In the genomic region with DNA sequence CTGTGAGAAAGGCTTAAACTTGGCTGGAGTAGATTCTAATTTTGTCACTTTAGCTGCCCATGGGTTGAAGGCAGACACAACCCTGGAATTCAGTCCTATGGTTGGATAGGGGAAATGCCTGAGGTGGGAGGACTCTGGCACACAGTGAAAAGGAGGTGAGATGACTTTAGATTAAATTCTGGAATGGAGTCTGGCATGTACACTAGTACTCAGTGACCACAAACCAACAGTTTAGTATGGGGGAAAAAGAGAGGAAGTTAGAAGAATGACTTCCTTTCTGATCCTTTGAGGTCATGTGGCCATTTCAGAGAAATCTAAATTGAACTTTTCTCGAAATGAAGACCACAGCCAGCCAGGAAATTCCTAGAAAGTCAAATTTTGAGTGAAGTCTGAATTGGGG, we compare ENCODE assay signal across 23 mouse cellular contexts.
DNase-seq lines count a peak whose midpoint lies in the region; ATAC-seq and TF ChIP-seq lines count a peak whose summit lies in the region.
"Had no signal": no experiment of that assay in that cellular context is flagged by ENCODE, and none has a peak within 500 bp of the region (broad histone marks: within the 10 kb centered on the region; RNA-seq: fewer than 3 reads in every experiment).

No protein-coding gene starts in this region.

- TF ChIP-seq CTCF in lung, postnatal 0 days (IDR thresholded peaks at IDR 0.05) = no peak

- H3K4me3 ChIP-seq in heart, embryonic 13.5 days = no peak overlapping the region
- H3K4me3 ChIP-seq in lung, postnatal 0 days (ENCODE audit: low read depth, low read length) = no peak overlapping the region
- H3K4me3 ChIP-seq: embryonic facial prominence, embryonic 15.5 days; erythroblast, embryonic 14.5 days; forebrain, embryonic 10.5 days; heart, adult 2 months; heart, embryonic 12.5 days; hindbrain, embryonic 10.5 days; hindbrain, embryonic 15.5 days had no signal

- 0 out of 2 replicates have a peak, but pooled peaks cover 4% of the 10 kb centered on the region for H3K9me3 ChIP-seq in heart, embryonic 13.5 days
- no peaks in the 10 kb centered on the region for H3K9me3 ChIP-seq in lung, postnatal 0 days (ENCODE audit: low read length)
- H3K9me3 ChIP-seq: embryonic facial prominence, embryonic 15.5 days; forebrain, embryonic 10.5 days; heart, embryonic 12.5 days; hindbrain, embryonic 10.5 days; hindbrain, embryonic 15.5 days had no signal

- peaks cover 35% of the 10 kb centered on the region for H3K4me1 ChIP-seq in heart, embryonic 13.5 days
- H3K4me1 ChIP-seq in lung, postnatal 0 days (ENCODE audit: insufficient read depth, low read depth, low read length) = no peaks in the 10 kb centered on the region
- H3K4me1 ChIP-seq: embryonic facial prominence, embryonic 15.5 days; forebrain, embryonic 10.5 days; hindbrain, embryonic 10.5 days; hindbrain, embryonic 15.5 days had no signal

- no peaks in the 10 kb centered on the region for H3K27me3 ChIP-seq in heart, embryonic 13.5 days (replicated peaks)
- no peaks in the 10 kb centered on the region for H3K27me3 ChIP-seq in lung, postnatal 0 days (replicated peaks; ENCODE audit: insufficient read depth, low read length)
- H3K27me3 ChIP-seq in splenic B cell, adult 2 months (ENCODE audit: control insufficient read depth, insufficient read depth, low read length, poor library complexity, severe bottlenecking) = no peaks in the 10 kb centered on the region
- H3K27me3 ChIP-seq: CH12.LX; embryonic facial prominence, embryonic 15.5 days; heart, embryonic 12.5 days; hindbrain, embryonic 15.5 days had no signal

- no peak for DNase-seq in heart, postnatal 36 days
- no peak for DNase-seq in lung, postnatal 0 days (ENCODE audit: low spot score)
- no peak for DNase-seq in lung, postnatal 4 days
- DNase-seq in splenic B cell, adult 2 months (ENCODE audit: low read depth, low spot score) = peak; percentile 27
- no peak for DNase-seq in adipocyte (ENCODE audit: low spot score)
- DNase-seq in layer of hippocampus, adult 9-10 months (ENCODE audit: low spot score) = no peak
- DNase-seq: adrenal gland, postnatal 10 days; cerebellum, adult 11 months; cerebellum, adult 8-10 months; cerebellum, postnatal 25 days; heart, adult 2 months; heart, postnatal 10 days had no signal

- H3K4me2 ChIP-seq in heart, embryonic 13.5 days = no peak overlapping the region
- no peak overlapping the region for H3K4me2 ChIP-seq in lung, postnatal 0 days (replicated peaks; ENCODE audit: low read depth, low read length)
- H3K4me2 ChIP-seq: embryonic facial prominence, embryonic 15.5 days; heart, embryonic 12.5 days; hindbrain, embryonic 15.5 days had no signal

- TF ChIP-seq EP300 in lung, postnatal 0 days (IDR thresholded peaks at IDR 0.05) = no peak

- no peaks in the 10 kb centered on the region for H3K36me3 ChIP-seq in heart, embryonic 13.5 days
- no peaks in the 10 kb centered on the region for H3K36me3 ChIP-seq in lung, postnatal 0 days (ENCODE audit: insufficient read depth, low read length)
- H3K36me3 ChIP-seq in splenic B cell, adult 2 months (ENCODE audit: control insufficient read depth, insufficient read depth, low read length, poor library complexity, severe bottlenecking) = no peaks in the 10 kb centered on the region
- H3K36me3 ChIP-seq: embryonic facial prominence, embryonic 15.5 days; forebrain, embryonic 10.5 days; heart, embryonic 12.5 days; hindbrain, embryonic 10.5 days; hindbrain, embryonic 15.5 days had no signal

- intact Hi-C loops in heart, postnatal 36 days (cut with DNase I) = no loop called here

- WGBS in heart, embryonic 13.5 days = 70% methylated on average over 1 of the region's 1 CpGs
- WGBS in lung, postnatal 0 days = 55% methylated on average over 1 of the region's 1 CpGs

- ATAC-seq in heart, embryonic 13.5 days (ENCODE audit: extremely low read depth, insufficient number of reproducible peaks, low FRiP score, low TSS enrichment) = no peak
- ATAC-seq in lung, postnatal 0 days = peak; percentile 43; the same call in 1 of the 2 replicates
- peak; percentile 30; the same call in 1 of the 2 replicates for ATAC-seq in megakaryocyte, adult 5-6 weeks (ENCODE audit: poor library complexity, severe bottlenecking)
- ATAC-seq: forebrain, embryonic 14.5 days; intestine, embryonic 16.5 days had no signal

- no peak overlapping the region for H3K9ac ChIP-seq in heart, embryonic 13.5 days
- H3K9ac ChIP-seq in lung, postnatal 0 days (replicated peaks; ENCODE audit: low read depth) = no peak overlapping the region
- H3K9ac ChIP-seq: embryonic facial prominence, embryonic 15.5 days; heart, embryonic 12.5 days; hindbrain, embryonic 15.5 days had no signal

- H3K27ac ChIP-seq in heart, embryonic 13.5 days (replicated peaks) = 0 out of 2 replicates have a peak overlapping the region, but pooled peaks have one; percentile 12
- H3K27ac ChIP-seq in lung, postnatal 0 days (ENCODE audit: low read length) = no peak overlapping the region
- H3K27ac ChIP-seq: embryonic facial prominence, embryonic 15.5 days; forebrain, embryonic 10.5 days; heart, adult 2 months; hindbrain, embryonic 10.5 days; hindbrain, embryonic 15.5 days had no signal
